Mouse (Mus musculus): ENCODE measurements around the gene Polr3g. TPM values are rescaled to one million over a fixed set of nuclear protein-coding genes. Genes with fewer than 3 reads are reported as not detected.
"Not testable (repeated sequence)": the region's sequence is repeated elsewhere in the genome, so short reads cannot be mapped to it uniquely, and the experiment has no call there.

Gene Polr3g
- polyA plus RNA-seq, 1 experiment from 2014 or later, result 14.9 TPM

DNA sequence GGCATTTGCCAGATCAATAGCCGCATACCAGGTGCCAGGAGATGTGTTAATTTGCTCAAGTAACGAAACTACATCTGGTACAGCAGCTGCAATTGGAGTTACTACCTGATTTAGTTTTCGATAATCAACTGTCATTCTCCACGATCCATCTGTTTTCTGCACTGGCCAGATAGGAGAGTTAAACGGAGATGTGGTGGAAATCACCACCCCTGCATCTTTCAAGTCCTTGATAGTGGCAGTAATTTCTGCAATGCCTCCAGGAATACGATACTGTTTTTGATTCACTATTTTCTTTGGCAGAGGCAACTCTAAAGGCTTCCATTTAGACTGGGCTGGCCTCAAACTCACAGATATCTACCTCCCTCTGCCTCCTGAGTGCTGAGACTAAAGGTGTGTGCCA lies 60.4 kb downstream of the Polr3g start:
- not testable (repeated sequence) for H3K4me3 ChIP-seq (ENCODE audit: low read length); H3K27me3 ChIP-seq (ENCODE audit: control insufficient read depth, insufficient read depth, low read length); H3K27ac ChIP-seq (ENCODE audit: low read length); H3K9ac ChIP-seq (ENCODE audit: low read length); H3K4me1 ChIP-seq (ENCODE audit: control insufficient read depth, insufficient read depth, low read length); ATAC-seq (replicated peaks; ENCODE audit: extremely low read depth, insufficient read depth, low FRiP score); H3K36me3 ChIP-seq (ENCODE audit: control insufficient read depth, insufficient read depth); H3K9me3 ChIP-seq (replicated peaks; ENCODE audit: control insufficient read depth, low read length); H3K4me2 ChIP-seq (ENCODE audit: low read depth, low read length)
- 64% methylated on average over 5 of the region's 6 CpGs for WGBS

DNA sequence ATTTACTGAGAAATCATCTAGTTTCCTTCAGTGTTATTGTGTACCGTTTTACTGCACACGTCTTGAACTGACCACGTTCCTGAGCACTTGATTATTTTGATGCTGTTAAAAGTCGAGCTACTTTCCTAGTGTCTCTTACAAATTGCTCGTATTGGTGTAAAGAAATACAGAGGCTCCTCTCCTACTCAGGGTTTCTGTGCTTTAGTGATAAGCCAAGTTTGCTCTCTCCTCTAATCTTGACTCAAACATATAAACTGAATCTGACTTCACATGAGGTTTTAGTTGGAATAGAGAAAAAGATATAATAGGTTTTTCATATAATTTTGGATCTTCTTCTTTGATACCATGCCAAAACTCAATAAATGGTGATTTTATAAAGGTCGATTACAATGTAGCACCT lies 64.5 kb downstream of the Polr3g start:
- ATAC-seq (replicated peaks; ENCODE audit: extremely low read depth, insufficient read depth, low FRiP score), result no peak
- WGBS, result 78% methylated on average over 6 of the region's 6 CpGs
- Histone ChIP-seq H3K4me2 (ENCODE audit: low read depth, low read length) (no peak overlapping the region), H3K27ac (ENCODE audit: low read length) (no peak overlapping the region), H3K4me1 (ENCODE audit: control insufficient read depth, insufficient read depth, low read length) (peaks cover 2% of the 10 kb centered on the region), H3K27me3 (ENCODE audit: control insufficient read depth, insufficient read depth, low read length) (no peaks in the 10 kb centered on the region), H3K9ac (ENCODE audit: low read length) (no peak overlapping the region), H3K9me3 (replicated peaks; ENCODE audit: control insufficient read depth, low read length) (no peaks in the 10 kb centered on the region), H3K36me3 (ENCODE audit: control insufficient read depth, insufficient read depth) (no peaks in the 10 kb centered on the region), H3K4me3 (ENCODE audit: low read length) (no peak overlapping the region)

DNA sequence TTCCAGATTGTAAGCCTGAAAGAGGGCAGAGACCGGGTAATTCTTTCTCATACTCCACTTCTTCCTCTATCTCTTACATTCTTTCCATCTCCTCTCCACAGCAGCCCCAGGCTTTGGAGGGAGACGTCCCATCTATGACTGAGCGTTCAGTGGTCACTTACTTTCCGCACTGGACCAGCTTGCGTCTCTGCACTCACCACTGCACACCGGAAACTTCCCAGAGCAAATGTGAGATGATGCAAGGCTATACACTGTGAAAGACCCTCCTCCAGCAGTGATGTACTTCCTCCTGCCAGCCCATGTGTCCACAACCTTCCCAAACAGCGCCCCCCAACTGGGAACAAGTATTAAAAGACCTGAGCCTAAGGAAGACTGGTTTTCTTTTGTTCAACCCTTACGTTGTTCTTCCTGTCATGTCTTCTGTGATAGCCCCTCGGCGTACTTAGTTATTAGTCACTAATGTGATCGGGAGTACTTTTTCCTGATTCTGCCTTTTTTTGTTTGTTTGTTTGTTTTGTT lies 66.7 kb downstream of the Polr3g start:
- 81% methylated on average over 11 of the region's 11 CpGs for WGBS
- Histone ChIP-seq H3K4me3 (ENCODE audit: low read length) (no peak overlapping the region), H3K9ac (ENCODE audit: low read length) (no peak overlapping the region), H3K9me3 (replicated peaks; ENCODE audit: control insufficient read depth, low read length) (no peaks in the 10 kb centered on the region), H3K4me2 (ENCODE audit: low read depth, low read length) (no peak overlapping the region), H3K36me3 (ENCODE audit: control insufficient read depth, insufficient read depth) (no peaks in the 10 kb centered on the region), H3K27ac (ENCODE audit: low read length) (no peak overlapping the region), H3K27me3 (ENCODE audit: control insufficient read depth, insufficient read depth, low read length) (no peaks in the 10 kb centered on the region), H3K4me1 (ENCODE audit: control insufficient read depth, insufficient read depth, low read length) (peaks cover 2% of the 10 kb centered on the region)
- no peak for ATAC-seq (replicated peaks; ENCODE audit: extremely low read depth, insufficient read depth, low FRiP score)

DNA sequence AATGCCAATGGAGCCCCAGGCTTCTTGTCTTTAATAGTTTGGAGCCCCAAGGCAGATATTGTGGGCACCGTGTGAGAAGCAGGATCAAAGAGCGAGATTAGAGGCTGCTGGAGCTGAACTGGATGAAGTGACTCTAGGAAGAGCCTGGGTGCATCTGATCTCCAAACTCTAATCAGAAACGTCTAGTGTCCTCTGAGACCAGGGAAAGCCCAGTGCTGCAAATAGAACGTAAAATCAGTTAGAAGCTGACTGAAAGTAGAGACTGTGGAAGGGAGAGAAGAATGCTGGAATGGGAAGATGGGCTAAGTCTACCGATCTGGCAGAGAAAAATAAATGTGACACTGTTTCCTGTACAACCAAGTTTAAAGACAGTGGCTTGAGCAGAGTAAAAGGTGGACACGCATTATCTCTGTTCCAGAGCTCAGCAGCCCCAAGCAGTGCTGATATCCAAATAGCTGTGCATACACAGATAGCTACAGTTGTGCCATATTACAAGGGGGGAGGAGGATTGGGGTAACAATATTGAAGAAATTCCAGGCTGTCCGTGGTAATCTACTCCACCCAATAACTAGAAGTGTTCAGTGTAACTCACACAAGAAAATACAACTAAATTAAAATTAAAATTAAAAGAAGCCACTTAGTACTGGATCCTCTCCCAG lies 68.2 kb downstream of the Polr3g start:
- Histone ChIP-seq H3K27ac (ENCODE audit: low read length) (no peak overlapping the region), H3K9me3 (replicated peaks; ENCODE audit: control insufficient read depth, low read length) (no peaks in the 10 kb centered on the region), H3K36me3 (ENCODE audit: control insufficient read depth, insufficient read depth) (no peaks in the 10 kb centered on the region), H3K4me3 (ENCODE audit: low read length) (no peak overlapping the region), H3K4me1 (ENCODE audit: control insufficient read depth, insufficient read depth, low read length) (peaks cover 2% of the 10 kb centered on the region), H3K27me3 (ENCODE audit: control insufficient read depth, insufficient read depth, low read length) (no peaks in the 10 kb centered on the region), H3K4me2 (ENCODE audit: low read depth, low read length) (no peak overlapping the region), H3K9ac (ENCODE audit: low read length) (no peak overlapping the region)
- WGBS, result 30% methylated on average over 7 of the region's 7 CpGs
- no peak for ATAC-seq (replicated peaks; ENCODE audit: extremely low read depth, insufficient read depth, low FRiP score)

DNA sequence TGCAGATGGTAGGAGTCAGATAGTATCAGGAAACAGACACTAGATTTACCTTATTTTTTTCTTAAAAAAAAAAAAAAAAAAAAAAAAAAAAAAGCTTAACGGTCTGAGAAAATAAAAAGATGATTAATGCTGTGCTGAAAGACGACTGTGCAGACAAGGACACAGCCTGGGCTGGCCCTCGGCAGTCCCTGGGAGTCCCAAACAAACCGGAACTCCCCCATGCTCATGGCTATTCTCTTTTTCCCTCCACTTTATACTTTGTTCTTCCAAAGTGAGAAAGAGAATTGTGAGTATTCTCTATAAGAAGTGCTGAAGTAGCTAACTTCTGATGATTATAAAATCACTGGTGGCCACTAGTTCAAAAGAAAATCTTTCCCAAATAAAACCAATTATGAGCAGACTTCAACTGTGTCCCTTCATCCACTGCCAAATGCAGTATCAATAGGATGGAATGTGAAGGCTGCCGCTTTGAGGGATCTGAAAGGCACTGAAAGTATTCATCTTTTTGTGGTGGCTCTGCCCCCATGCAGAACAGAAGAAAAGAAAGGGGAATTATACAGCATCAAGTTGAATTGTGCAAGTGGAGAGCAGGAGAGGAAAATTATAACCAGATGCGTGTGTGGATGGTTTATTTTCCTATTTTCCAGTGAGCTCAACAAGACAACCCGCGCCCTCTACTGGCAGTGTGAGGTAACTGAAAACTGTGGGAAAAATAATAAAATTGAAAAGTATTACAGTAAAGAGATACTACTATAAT lies 69.3 kb downstream of the Polr3g start:
- H3K4me3 ChIP-seq (ENCODE audit: low read length), result peak overlapping the region; percentile 23; the same call in 1 of the 2 replicates

DNA sequence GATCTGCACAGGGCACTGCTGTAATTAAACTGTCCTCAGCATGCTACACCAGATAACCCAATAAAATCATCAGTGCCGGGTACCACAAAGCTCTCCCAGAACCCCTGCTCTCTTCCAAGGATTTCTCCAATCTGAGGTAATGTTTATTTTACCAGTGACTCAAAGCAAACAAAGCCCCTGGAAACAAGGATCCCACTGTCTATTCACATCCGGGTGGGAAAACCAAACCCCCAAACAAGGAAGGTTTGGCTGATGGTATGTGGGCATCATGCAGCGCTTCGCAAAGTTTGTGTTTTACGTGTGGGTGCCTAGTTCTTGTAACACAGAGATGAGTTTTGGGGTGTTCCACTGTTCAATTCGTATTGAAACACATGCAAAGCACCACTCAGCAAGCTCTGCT lies 69.9 kb downstream of the Polr3g start:
- no peak for ATAC-seq (replicated peaks; ENCODE audit: extremely low read depth, insufficient read depth, low FRiP score)
- no peaks in the 10 kb centered on the region for H3K9me3 ChIP-seq (replicated peaks; ENCODE audit: control insufficient read depth, low read length)
- 37% methylated on average over 6 of the region's 6 CpGs for WGBS
- no peak overlapping the region for H3K4me2 ChIP-seq (ENCODE audit: low read depth, low read length)
- peaks cover 2% of the 10 kb centered on the region for H3K4me1 ChIP-seq (ENCODE audit: control insufficient read depth, insufficient read depth, low read length)
- no peaks in the 10 kb centered on the region for H3K36me3 ChIP-seq (ENCODE audit: control insufficient read depth, insufficient read depth)
- no peak overlapping the region for H3K27ac ChIP-seq (ENCODE audit: low read length)
- no peak overlapping the region for H3K9ac ChIP-seq (ENCODE audit: low read length)
- H3K4me3 ChIP-seq (ENCODE audit: low read length), result no peak overlapping the region
- no peaks in the 10 kb centered on the region for H3K27me3 ChIP-seq (ENCODE audit: control insufficient read depth, insufficient read depth, low read length)

More for the DNA sequence above, 69.3 kb downstream of the Polr3g start:
- WGBS, result 19% methylated on average over 8 of the region's 8 CpGs
- Histone ChIP-seq H3K9me3 (replicated peaks; ENCODE audit: control insufficient read depth, low read length) (no peaks in the 10 kb centered on the region), H3K36me3 (ENCODE audit: control insufficient read depth, insufficient read depth) (no peaks in the 10 kb centered on the region), H3K27ac (ENCODE audit: low read length) (no peak overlapping the region), H3K27me3 (ENCODE audit: control insufficient read depth, insufficient read depth, low read length) (no peaks in the 10 kb centered on the region), H3K4me1 (ENCODE audit: control insufficient read depth, insufficient read depth, low read length) (peaks cover 2% of the 10 kb centered on the region), H3K4me2 (ENCODE audit: low read depth, low read length) (peak overlapping the region; percentile 59), H3K9ac (ENCODE audit: low read length) (no peak overlapping the region)
- ATAC-seq (replicated peaks; ENCODE audit: extremely low read depth, insufficient read depth, low FRiP score), result no peak

DNA sequence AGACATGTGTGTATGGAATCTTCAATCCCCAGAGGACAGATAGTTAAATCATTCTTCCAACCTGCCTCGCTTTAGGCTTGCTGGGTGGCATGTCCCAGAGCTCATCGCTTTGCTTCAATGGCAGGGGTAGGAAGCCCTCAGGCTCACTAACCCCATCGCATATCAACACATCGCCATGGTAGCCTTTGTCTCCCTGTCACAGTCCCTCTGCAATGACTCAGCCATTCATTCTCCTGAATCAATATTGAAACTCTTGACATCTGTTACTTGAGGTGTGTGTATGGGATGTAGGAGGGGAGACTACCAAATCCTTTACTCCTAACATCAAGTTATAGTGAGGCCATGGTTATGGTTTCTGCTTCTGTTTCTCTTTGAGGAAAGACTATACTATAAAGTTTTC lies 71.2 kb downstream of the Polr3g start:
- no peak overlapping the region for H3K27ac ChIP-seq (ENCODE audit: low read length)
- no peaks in the 10 kb centered on the region for H3K27me3 ChIP-seq (ENCODE audit: control insufficient read depth, insufficient read depth, low read length)
- H3K36me3 ChIP-seq (ENCODE audit: control insufficient read depth, insufficient read depth), result no peaks in the 10 kb centered on the region
- H3K4me1 ChIP-seq (ENCODE audit: control insufficient read depth, insufficient read depth, low read length), result peaks cover 2% of the 10 kb centered on the region
- ATAC-seq (replicated peaks; ENCODE audit: extremely low read depth, insufficient read depth, low FRiP score), result no peak
- H3K9me3 ChIP-seq (replicated peaks; ENCODE audit: control insufficient read depth, low read length), result no peaks in the 10 kb centered on the region
- no peak overlapping the region for H3K9ac ChIP-seq (ENCODE audit: low read length)
- H3K4me2 ChIP-seq (ENCODE audit: low read depth, low read length), result no peak overlapping the region
- 50% methylated on average over 4 of the region's 4 CpGs for WGBS
- H3K4me3 ChIP-seq (ENCODE audit: low read length), result no peak overlapping the region

DNA sequence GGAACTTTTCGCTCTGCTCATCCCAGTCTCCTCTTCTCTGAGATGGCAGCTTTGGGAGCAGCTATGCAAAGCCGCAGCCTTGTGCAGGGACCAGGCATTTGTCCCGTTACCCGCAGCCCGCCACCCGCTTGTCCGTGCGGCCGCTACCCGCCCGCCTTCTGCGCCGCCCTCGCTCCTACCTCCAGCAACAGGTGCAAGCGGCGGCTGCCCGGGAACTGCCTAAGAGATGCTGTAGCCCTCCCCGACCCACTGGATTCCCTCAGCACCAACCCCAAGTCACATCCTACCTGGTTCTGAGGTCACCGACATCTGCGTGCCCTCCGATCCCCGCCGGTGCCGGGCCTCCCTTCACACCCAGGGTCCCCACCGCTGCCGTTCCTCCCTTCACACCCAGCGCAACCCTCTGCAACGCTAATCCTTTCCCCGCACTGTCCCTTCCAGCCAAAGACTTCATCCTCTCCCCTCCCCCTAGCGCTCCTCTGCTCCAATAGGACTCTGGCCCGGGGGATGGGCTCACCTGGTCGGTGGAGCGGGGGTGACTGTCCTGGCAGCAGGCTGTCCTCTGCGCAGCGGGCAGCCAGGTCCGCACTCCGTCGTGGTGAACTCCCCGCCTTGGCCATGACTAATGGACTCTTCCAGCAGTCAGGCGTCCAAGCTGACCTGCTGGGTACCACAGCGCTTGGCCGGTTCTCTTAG lies 77.9 kb downstream of the Polr3g start, which contains the start of gene Adgrv1:
TSS of gene Adgrv1 (minus strand) at position 435 of the 696 bp plus-strand sequence.
- H3K4me2 ChIP-seq (ENCODE audit: low read depth, low read length), result peak within 1 kb of the TSS; percentile 85
- H3K4me1 ChIP-seq (ENCODE audit: control insufficient read depth, insufficient read depth, low read length), result peaks cover 4% of the 10 kb centered on the region; the same call in 1 of the 2 replicates
- no peak within 1 kb of the TSS for H3K27ac ChIP-seq (ENCODE audit: low read length)
- H3K27me3 ChIP-seq (ENCODE audit: control insufficient read depth, insufficient read depth, low read length), result peaks cover 9% of the 10 kb centered on the region
- no peaks in the 10 kb centered on the region for H3K9me3 ChIP-seq (replicated peaks; ENCODE audit: control insufficient read depth, low read length)
- 2% methylated on average over 42 of the region's 42 CpGs for WGBS
- ATAC-seq (replicated peaks; ENCODE audit: extremely low read depth, insufficient read depth, low FRiP score), result peak; percentile 95
- no peaks in the 10 kb centered on the region for H3K36me3 ChIP-seq (ENCODE audit: control insufficient read depth, insufficient read depth)
- H3K9ac ChIP-seq (ENCODE audit: low read length), result peak within 1 kb of the TSS; percentile 47
- H3K4me3 ChIP-seq (ENCODE audit: low read length), result peak within 1 kb of the TSS; percentile 61
